Comparison of ENCODE assay signal across 10 mouse cellular contexts in genomic region chr1:78454659-78455058, GRCm38 (mm10). TPM values are rescaled to one million over a fixed set of nuclear protein-coding genes. Genes with fewer than 3 reads are reported as not detected.
DNase-seq lines count a peak whose midpoint lies in the region; ATAC-seq and TF ChIP-seq lines count a peak whose summit lies in the region.
"Had no signal": no experiment of that assay in that cellular context is flagged by ENCODE, and none has a peak within 500 bp of the region (broad histone marks: within the 10 kb centered on the region; RNA-seq: fewer than 3 reads in every experiment).

No protein-coding gene starts in this region.

- intact Hi-C loops in heart, adult 2 months (cut with DNase I): loop anchor here (2.0 to 10.0 kb wide), 2 partner anchors 240 to 476 kb away; no protein-coding TSS in a partner anchor
- intact Hi-C loops in heart, postnatal 25 days (cut with DNase I): loop anchor here (1.0 kb wide), 1 partner anchor 476 kb away; no protein-coding TSS in a partner anchor

- no peak overlapping the region for H3K27ac ChIP-seq in heart, adult 2 months
- no peak overlapping the region for H3K27ac ChIP-seq in embryonic facial prominence, embryonic 10.5 days (replicated peaks)
- no peak overlapping the region for H3K27ac ChIP-seq in neural tube, embryonic 11.5 days (ENCODE audit: low read depth, low read length)
- H3K27ac ChIP-seq: embryonic facial prominence, embryonic 12.5 days; liver, embryonic 13.5 days had no signal

- H3K4me3 ChIP-seq in heart, adult 2 months: no peak overlapping the region
- no peak overlapping the region for H3K4me3 ChIP-seq in embryonic facial prominence, embryonic 10.5 days
- H3K4me3 ChIP-seq in neural tube, embryonic 11.5 days (ENCODE audit: low read depth, low read length): no peak overlapping the region
- H3K4me3 ChIP-seq: embryonic facial prominence, embryonic 12.5 days; liver, embryonic 13.5 days had no signal

- no peak for DNase-seq in heart, adult 2 months
- DNase-seq in heart, postnatal 25 days (ENCODE audit: low spot score): no peak
- DNase-seq in A20 (ENCODE audit: low read depth, low spot score) (peak; percentile 35), ZHBTc4 (ENCODE audit: low read depth, low spot score) (peak; percentile 84)
- peak; percentile 63 for DNase-seq in embryonic facial prominence, embryonic 10.5 days (ENCODE audit: low spot score)
- peak; percentile 41 to 58 for DNase-seq in kidney, postnatal 36 days
- DNase-seq in neural tube, embryonic 11.5 days (ENCODE audit: low spot score): peak; percentile 49
- no peak for DNase-seq in adrenal gland, postnatal 25 days
- DNase-seq: liver, embryonic 13.5 days had no signal

- H3K4me2 ChIP-seq in neural tube, embryonic 11.5 days (ENCODE audit: low read depth): no peak overlapping the region
- H3K4me2 ChIP-seq: embryonic facial prominence, embryonic 12.5 days; liver, embryonic 13.5 days had no signal

- H3K36me3 ChIP-seq in heart, adult 2 months (ENCODE audit: control insufficient read depth, insufficient read depth, low read length): peaks cover 2% of the 10 kb centered on the region; the same call in 1 of the 2 replicates
- peaks cover 84% of the 10 kb centered on the region for H3K36me3 ChIP-seq in embryonic facial prominence, embryonic 10.5 days (replicated peaks)
- H3K36me3 ChIP-seq in neural tube, embryonic 11.5 days (ENCODE audit: control insufficient read depth, insufficient read depth, low read length): no peaks in the 10 kb centered on the region; the same call in 1 of the 2 replicates

- no peak for ATAC-seq in neural tube, embryonic 11.5 days (ENCODE audit: insufficient read depth, low FRiP score, low TSS enrichment)

- H3K9me3 ChIP-seq in embryonic facial prominence, embryonic 10.5 days: no peaks in the 10 kb centered on the region
- no peaks in the 10 kb centered on the region for H3K9me3 ChIP-seq in neural tube, embryonic 11.5 days (ENCODE audit: control insufficient read depth, low read length)
- H3K9me3 ChIP-seq: embryonic facial prominence, embryonic 12.5 days; liver, embryonic 13.5 days had no signal

- peak; percentile 80 for TF ChIP-seq CTCF in heart, adult 2 months (IDR thresholded peaks at IDR 0.05)

- H3K9ac ChIP-seq in heart, adult 2 months (ENCODE audit: low read depth, low read length): no peak overlapping the region
- no peak overlapping the region for H3K9ac ChIP-seq in neural tube, embryonic 11.5 days (ENCODE audit: low read length)
- H3K9ac ChIP-seq: embryonic facial prominence, embryonic 12.5 days; liver, embryonic 13.5 days had no signal

- no peak for TF ChIP-seq POLR2A in heart, adult 2 months (IDR thresholded peaks at IDR 0.05; ENCODE audit: insufficient read depth, low read depth, low read length)

- no peak for TF ChIP-seq EP300 in heart, adult 2 months (IDR thresholded peaks at IDR 0.05; ENCODE audit: insufficient read depth, low read depth, low read length)

- 31% methylated on average over 7 of the region's 7 CpGs for WGBS in heart, adult 2 months
- WGBS in embryonic facial prominence, embryonic 10.5 days: 36% methylated on average over 7 of the region's 7 CpGs
- 37% methylated on average over 7 of the region's 7 CpGs for WGBS in neural tube, embryonic 11.5 days

- no peaks in the 10 kb centered on the region for H3K4me1 ChIP-seq in heart, adult 2 months (ENCODE audit: control insufficient read depth, insufficient read depth, low read length)
- H3K4me1 ChIP-seq in embryonic facial prominence, embryonic 10.5 days: no peaks in the 10 kb centered on the region
- H3K4me1 ChIP-seq in neural tube, embryonic 11.5 days (ENCODE audit: control insufficient read depth, insufficient read depth, low read length): no peaks in the 10 kb centered on the region
- H3K4me1 ChIP-seq: embryonic facial prominence, embryonic 12.5 days; liver, embryonic 13.5 days had no signal

- no peaks in the 10 kb centered on the region for H3K79me2 ChIP-seq in heart, adult 2 months (replicated peaks; ENCODE audit: control insufficient read depth, insufficient read depth, low read length)

- H3K27me3 ChIP-seq in heart, adult 2 months (ENCODE audit: control insufficient read depth, insufficient read depth, low read length): no peaks in the 10 kb centered on the region
- H3K27me3 ChIP-seq in embryonic facial prominence, embryonic 10.5 days (replicated peaks; ENCODE audit: low read depth, poor library complexity, severe bottlenecking): no peaks in the 10 kb centered on the region
- no peaks in the 10 kb centered on the region for H3K27me3 ChIP-seq in neural tube, embryonic 11.5 days (ENCODE audit: control insufficient read depth, insufficient read depth, low read length)
- H3K27me3 ChIP-seq: embryonic facial prominence, embryonic 12.5 days; liver, embryonic 13.5 days had no signal

RNA-seq across cellular contexts. Expression of gene Farsb, which starts 34.0 kb away (rescaled TPM):
- total RNA-seq in heart, adult 2 months (2021): 10 to 100 TPM; 46.7 to 49.1 TPM
- 18.6 and 40.5 TPM in 2 replicates for polyA plus RNA-seq in heart, adult 2 months (2012; rRNA removed)
- total RNA-seq in heart, postnatal 25 days (2021): 10 to 100 TPM; 52.2 to 52.7 TPM
- polyA plus RNA-seq in embryonic facial prominence, embryonic 10.5 days (2016; fragmentation: Nextera tagmentation; extraction: Ambion mirVana): 152 and 155 TPM in 2 replicates
- polyA plus RNA-seq in neural tube, embryonic 11.5 days (2014; fragmentation: Nextera tagmentation; extraction: Ambion mirVana): 149 and 154 TPM in 2 replicates
- 64.8 and 64.9 TPM in 2 replicates for total RNA-seq in adrenal gland, postnatal 25 days (2021)

RNA-seq across cellular contexts. Expression of gene Mogat1, which starts 56.1 kb away (rescaled TPM):
- total RNA-seq in heart, adult 2 months (2021): not detected
- polyA plus RNA-seq in heart, adult 2 months (2012; rRNA removed): 0.82 and 3.1 TPM in 2 replicates
- total RNA-seq in heart, postnatal 25 days (2021): not detected
- 0.45 and 0.91 TPM in 2 replicates for polyA plus RNA-seq in embryonic facial prominence, embryonic 10.5 days (2016; fragmentation: Nextera tagmentation; extraction: Ambion mirVana)
- 0.53 TPM in 1 of 2 replicates, not detected in the other for polyA plus RNA-seq in neural tube, embryonic 11.5 days (2014; fragmentation: Nextera tagmentation; extraction: Ambion mirVana)
- total RNA-seq in adrenal gland, postnatal 25 days (2021): 1.2 and 2.3 TPM in 2 replicates
- polyA plus RNA-seq: liver, embryonic 13.5 days had no signal

RNA-seq across cellular contexts. Expression of gene BC035947, which starts 57.3 kb away (rescaled TPM):
- not detected for total RNA-seq in heart, adult 2 months (2021)
- 0.08 TPM in 1 of 2 replicates, not detected in the other for polyA plus RNA-seq in heart, adult 2 months (2012; rRNA removed)
- under 1 TPM in 1 of 2 experiments, not detected in 1; 0.08 TPM for total RNA-seq in heart, postnatal 25 days (2021)
- 0.20 and 0.54 TPM in 2 replicates for polyA plus RNA-seq in embryonic facial prominence, embryonic 10.5 days (2016; fragmentation: Nextera tagmentation; extraction: Ambion mirVana)
- polyA plus RNA-seq in neural tube, embryonic 11.5 days (2014; fragmentation: Nextera tagmentation; extraction: Ambion mirVana): 0.17 and 0.28 TPM in 2 replicates
- 0.09 TPM in 1 of 2 replicates, not detected in the other for total RNA-seq in adrenal gland, postnatal 25 days (2021)
- polyA plus RNA-seq: liver, embryonic 13.5 days had no signal

Comparison
In these comparisons a context has a peak if more than half of its experiments do, and no peak if none do; other contexts are left out.
1. DNase-seq: peak in A20 (single experiment), ZHBTc4 (single experiment), embryonic facial prominence, embryonic 10.5 days (single experiment), kidney, postnatal 36 days (2 of 2) and neural tube, embryonic 11.5 days (single experiment); none in heart, adult 2 months (0 of 2), heart, postnatal 25 days (single experiment) and adrenal gland, postnatal 25 days (single experiment).